Mouse (Mus musculus) bone marrow, adult 2 months (tissue): Measurements from ENCODE around the gene Anapc13.

Source experiments
- CTCF ChIP-seq: fragments of 200-500 bp; IDR thresholded peaks from 2 replicates; pipeline ENCODE4 v1.5.1; 2011; ENCODE audit warnings: low read length, control low read depth; ENCODE audit not compliant: control insufficient read depth, insufficient read depth
- POLR2A ChIP-seq: fragments of 200-500 bp; IDR thresholded peaks from 2 replicates; pipeline ENCODE4 v1.6.1; 2011; ENCODE audit warnings: low read depth, mild to moderate bottlenecking, control low read depth, low read length, borderline replicate concordance; ENCODE audit not compliant: control insufficient read depth

- TF ChIP-seq POLR2A (no peak), CTCF (no peak)
Measured at GRCm38 (mm10) chr9:102650637-102651036, 24.5 kb downstream of the Anapc13 start.
